Mouse (Mus musculus) gastrocnemius, adult 2 months (tissue): Measurements from ENCODE around the gene Nmbr. TPM values are rescaled to one million over a fixed set of nuclear protein-coding genes. Genes with fewer than 3 reads are reported as not detected.

Experiments
- DNase-seq: peaks from one replicate; pipeline ENCODE4 v3.0.0; 2022
- H3K27ac ChIP-seq: fragments of 200-600 bp; 2 replicates; pipeline ENCODE4 v1.8.1; 2022; ENCODE audit warnings: mild to moderate bottlenecking
- H3K4me3 ChIP-seq: fragments of 200-600 bp; 2 replicates; pipeline ENCODE4 v1.8.1; 2022; ENCODE audit warnings: mild to moderate bottlenecking, moderate library complexity
- CTCF ChIP-seq: fragments of 200-600 bp; IDR thresholded peaks from 2 replicates; pipeline ENCODE4 v1.8.1; 2022; ENCODE audit warnings: antibody characterized with exemption, mild to moderate bottlenecking, moderate library complexity
- intact Hi-C: fragments of 180-260 bp; cut with DNase I; formaldehyde crosslinking; loops from one replicate; pipeline ENCODE4 v1.15.1; 2025
- total RNA-seq, 2 experiments: library from RNA; stranded (reverse); gene quantifications; 2 replicates each; pipeline ENCODE4 v1.2.3; 2021

Nmbr gene
- total RNA-seq, 2 experiments from 2014 or later = 1.3 to 1.6 TPM

GRCm38 (mm10) chr10:14760618-14761017, 55.2 kb downstream of the Nmbr start:
- no peak for DNase-seq
- H3K27ac ChIP-seq = no peak overlapping the region
- no peak for TF ChIP-seq CTCF
- H3K4me3 ChIP-seq = no peak overlapping the region
- intact Hi-C loops = no loop called here

GRCm38 (mm10) chr10:14770227-14770910, 65.0 kb downstream of the Nmbr start:
- TF ChIP-seq CTCF = no peak
- intact Hi-C loops = no loop called here
- DNase-seq = no peak
- H3K27ac ChIP-seq = no peak overlapping the region
- H3K4me3 ChIP-seq = no peak overlapping the region

DNA sequence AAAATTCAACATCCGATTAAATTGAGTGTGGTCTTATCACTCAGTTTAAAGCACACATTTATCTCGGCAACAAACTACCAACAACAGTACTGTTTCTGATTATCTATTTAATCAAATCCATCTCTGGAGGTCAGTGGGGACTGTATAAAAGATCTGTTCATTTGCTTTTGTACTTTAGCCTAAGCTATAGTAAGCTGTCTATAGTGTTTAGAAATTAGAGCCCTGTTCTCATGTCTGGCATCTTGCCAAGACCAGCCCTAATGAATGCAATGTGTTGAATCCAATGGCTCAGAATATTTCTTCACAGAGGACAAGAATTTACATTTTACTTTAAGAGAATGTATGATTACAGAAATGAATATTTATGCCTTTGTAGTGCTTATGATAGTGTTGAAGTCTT, 69.1 kb downstream of the Nmbr start:
- no peak for DNase-seq
- intact Hi-C loops = no loop called here
- H3K27ac ChIP-seq = no peak overlapping the region
- H3K4me3 ChIP-seq = no peak overlapping the region
- TF ChIP-seq CTCF = no peak

GRCm38 (mm10) chr10:14789969-14790368, 84.6 kb downstream of the Nmbr start:
- DNase-seq = no peak
- no peak overlapping the region for H3K27ac ChIP-seq
- TF ChIP-seq CTCF = no peak
- intact Hi-C loops = no loop called here
- H3K4me3 ChIP-seq = no peak overlapping the region

GRCm38 (mm10) chr10:14816970-14817369, 111.6 kb downstream of the Nmbr start:
- DNase-seq = no peak
- no peak for TF ChIP-seq CTCF
- Histone ChIP-seq H3K27ac (no peak overlapping the region), H3K4me3 (no peak overlapping the region)
- intact Hi-C loops = no loop called here

Other genes with a start within 250 kb of the Nmbr start
- gene Adgrg6, start 159.9 kb upstream of the Nmbr start, total RNA-seq = 1 to 10 TPM in 1 of 2 experiments, under 1 TPM in 1; 0.94 to 1.1 TPM
- gene Vta1, start within 50 bp of the Nmbr start, total RNA-seq = 10 to 100 TPM; 30.0 to 30.1 TPM
- gene Gje1, start 12.6 kb downstream of the Nmbr start, total RNA-seq = not detected